In genomic region chr2:168904188-168904587, GRCm38 (mm10) we compare ENCODE assay signal across 9 mouse cellular contexts. TPM values are rescaled to one million over a fixed set of nuclear protein-coding genes. Genes with fewer than 3 reads are reported as not detected.
A peak's percentile ranks its signal among the peaks of the same experiment; 100 is the strongest.
DNase-seq lines count a peak whose midpoint lies in the region; ATAC-seq lines count a peak whose summit lies in the region.
"Had no signal": no experiment of that assay in that cellular context is flagged by ENCODE, and none has a peak within 500 bp of the region (broad histone marks: within the 10 kb centered on the region; RNA-seq: fewer than 3 reads in every experiment).

No protein-coding gene starts in this region.

- no peaks in the 10 kb centered on the region for H3K36me3 ChIP-seq in midbrain, embryonic 10.5 days
- H3K36me3 ChIP-seq in midbrain, embryonic 16.5 days (ENCODE audit: control insufficient read depth, insufficient read depth, low read length), result no peaks in the 10 kb centered on the region
- peaks cover 11% of the 10 kb centered on the region; the same call in 1 of the 2 replicates for H3K36me3 ChIP-seq in limb, embryonic 12.5 days
- H3K36me3 ChIP-seq: hindbrain, embryonic 15.5 days had no signal

- no peak for ATAC-seq in midbrain, embryonic 16.5 days
- ATAC-seq in limb, embryonic 12.5 days (ENCODE audit: insufficient number of reproducible peaks, insufficient read depth, low FRiP score, low TSS enrichment, low read depth), result 0 out of 2 replicates have a peak, but pooled peaks have one; percentile 24
- ATAC-seq in monocyte, adult 5-6 weeks (replicated peaks; ENCODE audit: insufficient number of reproducible peaks, low FRiP score, low TSS enrichment, poor library complexity, severe bottlenecking), result peak; percentile 69

- H3K4me2 ChIP-seq in midbrain, embryonic 16.5 days (ENCODE audit: low read length), result no peak overlapping the region
- H3K4me2 ChIP-seq in limb, embryonic 12.5 days, result no peak overlapping the region
- H3K4me2 ChIP-seq: hindbrain, embryonic 15.5 days had no signal

- H3K9me3 ChIP-seq in midbrain, embryonic 10.5 days (replicated peaks), result no peaks in the 10 kb centered on the region; the same call in 1 of the 2 replicates
- H3K9me3 ChIP-seq in midbrain, embryonic 16.5 days (replicated peaks; ENCODE audit: control insufficient read depth, low read length, poor library complexity, severe bottlenecking), result no peaks in the 10 kb centered on the region
- H3K9me3 ChIP-seq in limb, embryonic 12.5 days, result no peaks in the 10 kb centered on the region
- H3K9me3 ChIP-seq: hindbrain, embryonic 15.5 days had no signal

- H3K27ac ChIP-seq in midbrain, embryonic 10.5 days (replicated peaks), result peak overlapping the region; percentile 28; the same call in 1 of the 2 replicates
- H3K27ac ChIP-seq in midbrain, embryonic 16.5 days (ENCODE audit: low read length), result no peak overlapping the region
- no peak overlapping the region for H3K27ac ChIP-seq in limb, embryonic 12.5 days
- H3K27ac ChIP-seq: hindbrain, embryonic 15.5 days had no signal

- H3K27me3 ChIP-seq in midbrain, embryonic 10.5 days (ENCODE audit: low read depth, poor library complexity, severe bottlenecking), result peaks cover 17% of the 10 kb centered on the region
- H3K27me3 ChIP-seq in midbrain, embryonic 16.5 days (ENCODE audit: control insufficient read depth, insufficient read depth, low read depth, low read length), result no peaks in the 10 kb centered on the region
- H3K27me3 ChIP-seq in limb, embryonic 12.5 days, result peaks cover 2% of the 10 kb centered on the region; the same call in 1 of the 2 replicates
- H3K27me3 ChIP-seq: hindbrain, embryonic 15.5 days had no signal

- H3K4me3 ChIP-seq in midbrain, embryonic 10.5 days, result no peak overlapping the region
- H3K4me3 ChIP-seq in midbrain, embryonic 16.5 days (ENCODE audit: low read depth, low read length), result no peak overlapping the region
- H3K4me3 ChIP-seq in limb, embryonic 12.5 days (replicated peaks), result no peak overlapping the region
- H3K4me3 ChIP-seq: hindbrain, embryonic 15.5 days had no signal

- H3K9ac ChIP-seq in midbrain, embryonic 16.5 days (ENCODE audit: low read depth, low read length), result no peak overlapping the region
- H3K9ac ChIP-seq in limb, embryonic 12.5 days (replicated peaks), result no peak overlapping the region
- H3K9ac ChIP-seq: hindbrain, embryonic 15.5 days had no signal

- peaks cover 23% of the 10 kb centered on the region for H3K4me1 ChIP-seq in midbrain, embryonic 10.5 days
- H3K4me1 ChIP-seq in midbrain, embryonic 16.5 days (ENCODE audit: control insufficient read depth, insufficient read depth, low read length), result no peaks in the 10 kb centered on the region; the same call in 1 of the 2 replicates
- peaks cover 23% of the 10 kb centered on the region for H3K4me1 ChIP-seq in limb, embryonic 12.5 days (replicated peaks)

- 21% methylated on average over 9 of the region's 9 CpGs for WGBS in midbrain, embryonic 10.5 days
- 16% methylated on average over 9 of the region's 9 CpGs for WGBS in midbrain, embryonic 16.5 days
- WGBS in limb, embryonic 12.5 days, result 13% methylated on average over 9 of the region's 9 CpGs

- DNase-seq in midbrain, embryonic 10.5 days (ENCODE audit: low spot score), result peak; percentile 69
- DNase-seq in MEL-GATA-1-ER (ENCODE audit: extremely low read depth, low read depth), result peak; percentile 12
- peak; percentile 16 for DNase-seq in cerebellum, adult 11 months
- DNase-seq in forelimb bud, embryonic 11.5 days (ENCODE audit: low read depth, low spot score), result peak; percentile 74
- DNase-seq in right cerebral cortex, adult 18-20 months, result no peak

RNA-seq across cellular contexts. Expression of gene Zfp64, which starts 51.2 kb away (rescaled TPM):
- 37.8 and 38.0 TPM in 2 replicates for polyA plus RNA-seq in midbrain, embryonic 10.5 days (2016; fragmentation: Nextera tagmentation; extraction: Ambion mirVana)
- polyA plus RNA-seq in midbrain, embryonic 16.5 days (2015; fragmentation: Nextera tagmentation; extraction: Ambion mirVana), result 42.0 and 46.0 TPM in 2 replicates
- 52.6 and 54.0 TPM in 2 replicates for polyA plus RNA-seq in limb, embryonic 12.5 days (2016; fragmentation: Nextera tagmentation; extraction: Ambion mirVana)
- 6.8 to 13.0 TPM (median 7.8 TPM) in 3 replicates for total RNA-seq in monocyte, adult 5-6 weeks (2017)
